Mouse (Mus musculus) CD4-positive, CD25-positive, alpha-beta regulatory T cell, adult 2 months (primary cell): Measurements from ENCODE around the gene Rnf212.
"Not testable (repeated sequence)": the region's sequence is repeated elsewhere in the genome, so short reads cannot be mapped to it uniquely, and the experiment has no call there.

ENCODE experiments used
- DNase-seq: peaks from one replicate; pipeline ENCODE4 v3.0.0-alpha.2; 2012; ENCODE audit warnings: low read depth, low spot score

Rnf212 gene

GRCm38 (mm10) chr5:108774630-108775306 is at the start of gene Rnf212:
Gene Rnf212, minus strand, starts transcription at chr5:108774982.
- DNase-seq: no peak

GRCm38 (mm10) chr5:108823276-108823675 is 48.5 kb upstream of the Rnf212 start:
- DNase-seq: no peak

- not testable (repeated sequence) for DNase-seq
Observed at GRCm38 (mm10) chr5:108808750-108809149, 34.0 kb upstream of the Rnf212 start, which contains the start of gene Vmn2r8. Gene Vmn2r8, minus strand, starts transcription at chr5:108808850.

GRCm38 (mm10) chr5:108803646-108804045 is 28.9 kb upstream of the Rnf212 start:
- DNase-seq: no peak

- not testable (repeated sequence) for DNase-seq
Observed at GRCm38 (mm10) chr5:108795263-108795662, 20.5 kb upstream of the Rnf212 start, which contains the start of gene Tmed11. Gene Tmed11, minus strand, starts transcription at chr5:108795363.

- DNase-seq: not testable (repeated sequence)
Observed at GRCm38 (mm10) chr5:108790385-108790784, 15.6 kb upstream of the Rnf212 start.

- DNase-seq: no peak
Observed at GRCm38 (mm10) chr5:108760002-108760401, 14.8 kb downstream of the Rnf212 start.

GRCm38 (mm10) chr5:108758396-108758795 is 16.4 kb downstream of the Rnf212 start:
- peak; percentile 7 for DNase-seq

- not testable (repeated sequence) for DNase-seq
Observed at GRCm38 (mm10) chr5:108751258-108751657, 23.5 kb downstream of the Rnf212 start.

- DNase-seq: no peak
Observed at GRCm38 (mm10) chr5:108750328-108751210, 24.2 kb downstream of the Rnf212 start.

GRCm38 (mm10) chr5:108744629-108745028 is 30.2 kb downstream of the Rnf212 start:
- DNase-seq: no peak

GRCm38 (mm10) chr5:108743856-108744255 is 30.9 kb downstream of the Rnf212 start:
- DNase-seq: peak; percentile 12

- no peak for DNase-seq
Observed at GRCm38 (mm10) chr5:108742596-108742995, 32.2 kb downstream of the Rnf212 start.

GRCm38 (mm10) chr5:108741844-108742243 is 32.9 kb downstream of the Rnf212 start:
- DNase-seq: no peak

GRCm38 (mm10) chr5:108727425-108727824 is 47.4 kb downstream of the Rnf212 start:
- no peak for DNase-seq

- peak; percentile 69 for DNase-seq
Observed at GRCm38 (mm10) chr5:108726557-108727248, 48.1 kb downstream of the Rnf212 start.

GRCm38 (mm10) chr5:108724006-108724405 is 50.8 kb downstream of the Rnf212 start:
- no peak for DNase-seq

GRCm38 (mm10) chr5:108719761-108720160 is 55.0 kb downstream of the Rnf212 start:
- no peak for DNase-seq

GRCm38 (mm10) chr5:108718051-108718450 is 56.7 kb downstream of the Rnf212 start:
- no peak for DNase-seq

GRCm38 (mm10) chr5:108715974-108716373 is 58.8 kb downstream of the Rnf212 start:
- no peak for DNase-seq

GRCm38 (mm10) chr5:108714149-108714548 is 60.6 kb downstream of the Rnf212 start:
- DNase-seq: no peak

- DNase-seq: no peak
Observed at GRCm38 (mm10) chr5:108713691-108714090, 61.1 kb downstream of the Rnf212 start.
